Mouse (Mus musculus) G1E (cell line): ENCODE results near the gene Cyb5d1.

Experiments
- CTCF ChIP-seq: IDR thresholded peaks from 2 replicates; pipeline ENCODE4 v1.5.1; 2012; ENCODE audit warnings: low read depth, low read length, inconsistent platforms, mixed read lengths
- GATA1 ChIP-seq: IDR thresholded peaks from 2 replicates; pipeline ENCODE4 v1.6.1; 2012; ENCODE audit warnings: borderline replicate concordance, low read length, inconsistent platforms, mixed read lengths
- POLR2AphosphoS5 ChIP-seq: IDR thresholded peaks from 2 replicates; pipeline ENCODE4 v1.6.1; 2012; ENCODE audit warnings: low read depth, low read length, inconsistent platforms; ENCODE audit not compliant: insufficient replicate concordance

DNA sequence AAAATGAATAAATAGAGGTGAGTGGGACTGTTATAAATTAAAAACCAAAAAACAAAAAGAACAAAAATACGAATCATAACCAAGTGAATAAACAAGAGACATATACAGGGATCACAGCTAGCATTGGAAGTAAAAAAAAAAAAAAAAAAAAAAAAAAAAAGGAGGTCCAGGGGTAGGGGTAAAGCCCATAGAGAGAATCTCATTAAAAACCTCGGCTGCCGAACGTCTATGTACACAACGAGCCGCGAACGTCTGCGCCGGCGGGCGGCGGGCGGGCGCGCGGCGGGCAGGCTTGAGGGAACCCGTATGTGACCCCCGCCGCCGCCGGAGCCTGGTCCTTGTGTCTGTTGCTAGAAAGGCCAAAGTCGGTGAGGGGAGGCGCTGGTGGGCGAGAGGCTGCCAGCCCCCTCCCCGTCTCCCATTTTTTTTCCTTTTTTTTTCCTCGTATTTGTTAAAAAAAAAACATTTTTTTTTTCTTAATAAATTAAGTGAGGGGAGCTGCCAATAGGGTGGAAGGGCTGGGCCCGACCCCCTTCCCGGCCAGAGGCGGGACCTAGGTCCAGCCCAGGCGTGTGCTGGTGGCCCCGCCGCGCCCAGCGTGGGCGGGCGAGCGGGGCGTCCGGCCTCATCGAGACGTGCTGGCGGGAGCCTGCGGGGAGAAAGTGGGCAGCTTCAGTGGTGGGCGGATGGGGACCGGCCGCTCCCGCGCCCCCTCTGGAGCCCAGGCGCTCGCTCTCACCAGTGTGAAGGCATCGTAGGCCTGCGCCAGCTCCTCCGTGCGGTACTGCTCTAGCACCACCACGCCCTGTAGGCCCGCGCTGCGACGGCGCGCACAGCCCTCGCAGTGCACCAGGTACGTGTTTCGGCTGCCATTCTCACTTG, 4.0 kb upstream of the Cyb5d1 start:
- TF ChIP-seq CTCF (no peak), GATA1 (no peak), POLR2AphosphoS5 (no peak)
